Mouse (Mus musculus) megakaryocyte, embryonic 14.5 days (primary cell): ENCODE measurements around the gene Afap1l2.

Source experiments
- FLI1 ChIP-seq: IDR thresholded peaks from 2 replicates; pipeline ENCODE4 v1.6.1; 2012; ENCODE audit warnings: low read length, inconsistent platforms, mixed read lengths
- GATA1 ChIP-seq: IDR thresholded peaks from 3 replicates; pipeline ENCODE4 v1.6.1; 2012; ENCODE audit warnings: mixed read lengths, low read length, inconsistent platforms, borderline replicate concordance

GRCm38 (mm10) chr19:56971347-56971746 lies 36.7 kb downstream of the Afap1l2 start:
- TF ChIP-seq GATA1 (no peak), FLI1 (no peak)
